ENCODE assay signal across 9 mouse cellular contexts in the genomic region with DNA sequence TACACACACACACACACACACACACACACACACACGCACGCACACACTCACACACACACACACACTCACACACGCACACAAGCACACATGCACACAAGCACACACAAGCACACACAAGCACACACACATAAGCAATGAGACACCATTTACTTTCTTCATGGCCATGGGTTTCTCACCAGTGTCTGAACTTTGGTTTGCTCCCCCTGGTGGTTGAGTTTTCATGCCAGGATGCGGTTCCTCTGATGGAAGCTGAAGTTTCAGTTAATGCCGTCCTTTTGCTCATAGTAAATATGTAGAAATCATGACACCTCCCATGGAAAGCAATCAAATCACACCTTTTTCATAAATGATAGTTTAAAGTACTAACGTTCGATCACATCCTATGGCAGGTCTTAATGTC. TPM values are rescaled to one million over a fixed set of nuclear protein-coding genes. Genes with fewer than 3 reads are reported as not detected.
DNase-seq lines count a peak whose midpoint lies in the region; ATAC-seq lines count a peak whose summit lies in the region.
"Had no signal": no experiment of that assay in that cellular context is flagged by ENCODE, and none has a peak within 500 bp of the region (broad histone marks: within the 10 kb centered on the region; RNA-seq: fewer than 3 reads in every experiment).

No protein-coding gene starts in this region.

- H3K4me3 ChIP-seq in kidney, embryonic 16.5 days (ENCODE audit: low read length) = no peak overlapping the region

- H3K36me3 ChIP-seq in kidney, embryonic 16.5 days (ENCODE audit: insufficient read depth, low read length) = no peaks in the 10 kb centered on the region

- 80% methylated on average over 7 of the region's 7 CpGs for WGBS in kidney, embryonic 16.5 days

- peak; percentile 54; the same call in 1 of the 2 replicates for ATAC-seq in kidney, embryonic 16.5 days (ENCODE audit: low FRiP score, low TSS enrichment)

- H3K9ac ChIP-seq in kidney, embryonic 16.5 days (replicated peaks; ENCODE audit: low read length) = no peak overlapping the region

- H3K4me1 ChIP-seq in kidney, embryonic 16.5 days (ENCODE audit: insufficient read depth, low read length) = no peaks in the 10 kb centered on the region

- peak; percentile 5 for DNase-seq in cerebellum, adult 9-10 months
- DNase-seq in cerebellum, adult 8-10 months = no peak
- DNase-seq in left cerebral cortex, postnatal 14 days (ENCODE audit: low spot score in 2 of 2) = peak; percentile 18 to 46
- DNase-seq in left cerebral cortex, postnatal 36 days (ENCODE audit: low spot score in 2 of 2) = no peak
- DNase-seq in R1 (ENCODE audit: low read depth, low spot score) = peak; percentile 51
- DNase-seq in retina, embryonic 14.5 days (ENCODE audit: low spot score) = peak; percentile 74
- DNase-seq in gastrocnemius, adult 18-20 months (ENCODE audit: low spot score) = no peak

- no peak overlapping the region for H3K27ac ChIP-seq in kidney, embryonic 16.5 days (ENCODE audit: low read length)

- intact Hi-C loops in left cerebral cortex, postnatal 14 days (cut with DNase I) = no loop called here
- intact Hi-C loops in left cerebral cortex, postnatal 36 days (cut with DNase I) = loop anchor here (10.0 kb wide), 2 partner anchors 261 to 1411 kb away; no protein-coding TSS in a partner anchor

- no peak overlapping the region for H3K4me2 ChIP-seq in kidney, embryonic 16.5 days (replicated peaks; ENCODE audit: low read depth, low read length)

- no peaks in the 10 kb centered on the region for H3K9me3 ChIP-seq in kidney, embryonic 16.5 days (ENCODE audit: low read length)

- no peaks in the 10 kb centered on the region for H3K27me3 ChIP-seq in kidney, embryonic 16.5 days (ENCODE audit: insufficient read depth, low read length)
- H3K27me3 ChIP-seq: CH12.LX had no signal

RNA-seq across cellular contexts. Expression of gene Mgst1, which starts 23.8 kb away (rescaled TPM):
- 1 to 10 TPM; 8.2 to 8.6 TPM for total RNA-seq in left cerebral cortex, postnatal 14 days (2021)
- total RNA-seq in left cerebral cortex, postnatal 36 days (2021) = 10 to 100 TPM in 1 of 2 experiments, 1 to 10 TPM in 1; 9.2 to 10.8 TPM
- polyA plus RNA-seq in kidney, embryonic 16.5 days (2015; fragmentation: Nextera tagmentation; extraction: Ambion mirVana) = 269 and 270 TPM in 2 replicates
- 10 to 100 TPM; 23.7 to 75.9 TPM for total RNA-seq in gastrocnemius, adult 18-20 months (2021)
- total RNA-seq: CH12.LX had no signal

Comparison
In these comparisons a context has a peak if more than half of its experiments do, and no peak if none do; other contexts are left out.
1. DNase-seq: peak in cerebellum, adult 9-10 months (single experiment), left cerebral cortex, postnatal 14 days (2 of 2), R1 (single experiment) and retina, embryonic 14.5 days (single experiment); none in cerebellum, adult 8-10 months (single experiment), left cerebral cortex, postnatal 36 days (0 of 2) and gastrocnemius, adult 18-20 months (single experiment).